Mouse (Mus musculus) embryonic fibroblast, embryonic 13.5 days (primary cell): ENCODE data around the gene Hjurp. TPM values are rescaled to one million over a fixed set of nuclear protein-coding genes. Genes with fewer than 3 reads are reported as not detected.

ENCODE experiments used
- H3K27ac ChIP-seq: 2 replicates; pipeline ENCODE4 v1.5.1; 2012; ENCODE audit warnings: low read length, control low read depth, inconsistent platforms; ENCODE audit not compliant: insufficient read depth
- H3K4me1 ChIP-seq: 2 replicates; pipeline ENCODE4 v1.6.1; 2011; ENCODE audit warnings: low read length; ENCODE audit not compliant: control insufficient read depth, insufficient read depth
- H3K4me3 ChIP-seq: 2 replicates; pipeline ENCODE4 v1.5.1; 2011; ENCODE audit warnings: mild to moderate bottlenecking, control low read depth, low read length; ENCODE audit not compliant: insufficient read depth
- CTCF ChIP-seq: IDR thresholded peaks from 2 replicates; pipeline ENCODE4 v1.5.1; 2011; ENCODE audit warnings: mild to moderate bottlenecking, control low read depth, low read length, moderate library complexity, borderline replicate concordance; ENCODE audit not compliant: insufficient read depth
- POLR2A ChIP-seq: IDR thresholded peaks from 2 replicates; pipeline ENCODE4 v1.6.1; 2011; ENCODE audit warnings: low read depth, mild to moderate bottlenecking, control low read depth, low read length, moderate library complexity
- polyA plus RNA-seq: library from polyadenylated mRNA; stranded (reverse); fragments of >200 nt; gene quantifications from 2 replicates; pipeline ENCODE4 v1.2.4, GENCODE M21; 2011; ENCODE audit warnings: low read depth; ENCODE audit not compliant: missing spikeins, insufficient read length

Hjurp gene
- polyA plus RNA-seq, 1 experiment, result 122 TPM

GRCm38 (mm10) chr1:88280006-88280690, 2.7 kb upstream of the Hjurp start:
- Histone ChIP-seq H3K4me3 (no peak overlapping the region), H3K27ac (no peak overlapping the region)
- TF ChIP-seq POLR2A (no peak), CTCF (no peak)

GRCm38 (mm10) chr1:88279111-88280005, 1.9 kb upstream of the Hjurp start:
- peaks cover 8% of the 10 kb centered on the region for H3K4me1 ChIP-seq
- TF ChIP-seq CTCF (no peak), POLR2A (no peak)
- H3K27ac ChIP-seq, result no peak overlapping the region
- no peak overlapping the region for H3K4me3 ChIP-seq

More at GRCm38 (mm10) chr1:88280006-88280690, 2.7 kb upstream of the Hjurp start:
- peaks cover 8% of the 10 kb centered on the region for H3K4me1 ChIP-seq

GRCm38 (mm10) chr1:88277818-88278511, 532 bp upstream of the Hjurp start:
- TF ChIP-seq POLR2A, result no peak
- no peak for TF ChIP-seq CTCF
- Histone ChIP-seq H3K4me1 (peaks cover 8% of the 10 kb centered on the region), H3K27ac (no peak overlapping the region), H3K4me3 (no peak overlapping the region)

GRCm38 (mm10) chr1:88276524-88277097, 822 bp downstream of the Hjurp start:
- TF ChIP-seq CTCF (no peak), POLR2A (no peak)
- Histone ChIP-seq H3K4me3 (peak overlapping the region; percentile 76), H3K4me1 (peaks cover 8% of the 10 kb centered on the region), H3K27ac (peak overlapping the region; percentile 20; the same call in 1 of the 2 replicates)

GRCm38 (mm10) chr1:88275698-88276523, 1.5 kb downstream of the Hjurp start:
- Histone ChIP-seq H3K4me3 (peak overlapping the region; percentile 76), H3K27ac (no peak overlapping the region), H3K4me1 (peaks cover 8% of the 10 kb centered on the region)
- no peak for TF ChIP-seq POLR2A
- no peak for TF ChIP-seq CTCF

GRCm38 (mm10) chr1:88275078-88275680, 2.3 kb downstream of the Hjurp start:
- Histone ChIP-seq H3K4me3 (no peak overlapping the region), H3K27ac (no peak overlapping the region), H3K4me1 (peaks cover 8% of the 10 kb centered on the region)
- TF ChIP-seq POLR2A, result no peak

- TF ChIP-seq CTCF (no peak), POLR2A (no peak)
- Histone ChIP-seq H3K27ac (no peak overlapping the region), H3K4me1 (peaks cover 8% of the 10 kb centered on the region), H3K4me3 (no peak overlapping the region)
Observed at GRCm38 (mm10) chr1:88274371-88275077, 2.9 kb downstream of the Hjurp start.

GRCm38 (mm10) chr1:88273832-88274231, 3.6 kb downstream of the Hjurp start:
- Histone ChIP-seq H3K4me3 (no peak overlapping the region), H3K4me1 (peaks cover 8% of the 10 kb centered on the region), H3K27ac (no peak overlapping the region)
- TF ChIP-seq POLR2A (no peak), CTCF (no peak)
